Comparison of ENCODE assay signal across 18 mouse cellular contexts in the genomic region with DNA sequence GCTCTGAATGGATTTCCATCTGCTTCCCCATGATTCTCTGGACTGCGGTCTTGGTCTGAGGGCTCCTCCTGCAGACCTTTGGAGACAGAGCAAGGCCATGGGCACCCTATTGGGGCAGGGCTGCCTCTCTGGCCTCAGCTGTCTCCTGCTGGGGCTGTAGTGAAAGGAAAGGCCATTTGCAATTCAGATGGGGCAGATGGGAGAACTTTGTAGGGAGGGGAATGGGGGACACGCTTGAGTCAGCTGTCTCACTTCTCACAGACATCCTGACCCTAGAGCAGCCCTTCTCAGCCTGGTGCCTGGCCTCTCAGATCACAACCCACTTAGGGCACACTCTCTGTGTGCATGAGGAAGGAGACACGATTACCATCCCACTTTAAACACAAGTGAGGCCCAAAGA.
DNase-seq lines count a peak whose midpoint lies in the region; ATAC-seq lines count a peak whose summit lies in the region.
"Had no signal": no experiment of that assay in that cellular context is flagged by ENCODE, and none has a peak within 500 bp of the region (broad histone marks: within the 10 kb centered on the region; RNA-seq: fewer than 3 reads in every experiment).

No protein-coding gene starts in this region.

- no peaks in the 10 kb centered on the region for H3K9me3 ChIP-seq in forebrain, embryonic 11.5 days (ENCODE audit: control insufficient read depth, low read length)
- H3K9me3 ChIP-seq in forebrain, embryonic 16.5 days (ENCODE audit: control insufficient read depth, low read length), result no peaks in the 10 kb centered on the region
- H3K9me3 ChIP-seq in midbrain, embryonic 11.5 days (ENCODE audit: control insufficient read depth, low read length), result no peaks in the 10 kb centered on the region
- no peaks in the 10 kb centered on the region for H3K9me3 ChIP-seq in midbrain, embryonic 15.5 days
- no peaks in the 10 kb centered on the region for H3K9me3 ChIP-seq in neural tube, embryonic 11.5 days (ENCODE audit: control insufficient read depth, low read length)
- H3K9me3 ChIP-seq: heart, embryonic 15.5 days; limb, embryonic 12.5 days had no signal

- H3K27ac ChIP-seq in forebrain, embryonic 11.5 days (ENCODE audit: low read depth, low read length), result no peak overlapping the region
- H3K27ac ChIP-seq in forebrain, embryonic 16.5 days (ENCODE audit: low read length), result no peak overlapping the region
- peak overlapping the region; percentile 60 for H3K27ac ChIP-seq in midbrain, embryonic 11.5 days (ENCODE audit: low read depth, low read length)
- no peak overlapping the region for H3K27ac ChIP-seq in midbrain, embryonic 15.5 days
- H3K27ac ChIP-seq in neural tube, embryonic 11.5 days (ENCODE audit: low read depth, low read length), result peak overlapping the region; percentile 50; the same call in 1 of the 2 replicates
- H3K27ac ChIP-seq: gastrocnemius, adult 2 months; heart, embryonic 15.5 days; limb, embryonic 12.5 days had no signal

- no peaks in the 10 kb centered on the region for H3K27me3 ChIP-seq in forebrain, embryonic 11.5 days (ENCODE audit: control insufficient read depth, insufficient read depth, low read length)
- H3K27me3 ChIP-seq in forebrain, embryonic 16.5 days (replicated peaks; ENCODE audit: control insufficient read depth, insufficient read depth, low read length), result peaks cover 7% of the 10 kb centered on the region; the same call in 1 of the 2 replicates
- no peaks in the 10 kb centered on the region for H3K27me3 ChIP-seq in midbrain, embryonic 11.5 days (ENCODE audit: control insufficient read depth, insufficient read depth, low read length)
- no peaks in the 10 kb centered on the region for H3K27me3 ChIP-seq in midbrain, embryonic 15.5 days (replicated peaks)
- H3K27me3 ChIP-seq in neural tube, embryonic 11.5 days (ENCODE audit: control insufficient read depth, insufficient read depth, low read length), result no peaks in the 10 kb centered on the region

- no peak overlapping the region for H3K4me3 ChIP-seq in forebrain, embryonic 11.5 days (ENCODE audit: low read depth, low read length)
- no peak overlapping the region for H3K4me3 ChIP-seq in forebrain, embryonic 16.5 days (replicated peaks; ENCODE audit: low read length)
- no peak overlapping the region for H3K4me3 ChIP-seq in midbrain, embryonic 11.5 days (ENCODE audit: low read depth, low read length)
- no peak overlapping the region for H3K4me3 ChIP-seq in midbrain, embryonic 15.5 days
- H3K4me3 ChIP-seq in neural tube, embryonic 11.5 days (ENCODE audit: low read depth, low read length), result no peak overlapping the region
- H3K4me3 ChIP-seq: gastrocnemius, adult 2 months; heart, embryonic 15.5 days; limb, embryonic 12.5 days had no signal

- peaks cover 9% of the 10 kb centered on the region; the same call in 1 of the 2 replicates for H3K4me1 ChIP-seq in forebrain, embryonic 11.5 days (replicated peaks; ENCODE audit: control insufficient read depth, insufficient read depth, low read length)
- H3K4me1 ChIP-seq in forebrain, embryonic 16.5 days (replicated peaks; ENCODE audit: control insufficient read depth, insufficient read depth, low read length), result 0 out of 2 replicates have a peak, but pooled peaks cover 3% of the 10 kb centered on the region
- peaks cover 20% of the 10 kb centered on the region for H3K4me1 ChIP-seq in midbrain, embryonic 11.5 days (ENCODE audit: control insufficient read depth, insufficient read depth, low read length)
- peaks cover 16% of the 10 kb centered on the region for H3K4me1 ChIP-seq in midbrain, embryonic 15.5 days
- H3K4me1 ChIP-seq in neural tube, embryonic 11.5 days (ENCODE audit: control insufficient read depth, insufficient read depth, low read length), result peaks cover 10% of the 10 kb centered on the region; the same call in 1 of the 2 replicates
- H3K4me1 ChIP-seq: heart, embryonic 15.5 days had no signal

- no peak for DNase-seq in forebrain, embryonic 11.5 days (ENCODE audit: low spot score)
- no peak for DNase-seq in midbrain, embryonic 11.5 days (ENCODE audit: low spot score, missing footprints)
- peak; percentile 59 for DNase-seq in embryo, embryonic 10.5 days (ENCODE audit: low spot score)
- peak; percentile 68 for DNase-seq in neural tube, embryonic 11.5 days (ENCODE audit: low spot score)
- no peak for DNase-seq in yolk sac, embryonic 10.5 days (ENCODE audit: low spot score)
- DNase-seq in B cell, adult 2 months, result no peak
- DNase-seq: adrenal gland, postnatal 14 days; cerebellum, adult 9-10 months; gastrocnemius, adult 2 months; heart, adult 11 months; kidney, adult 9 months; lung, postnatal 14 days; right cerebral cortex, postnatal 14 days had no signal

- no peaks in the 10 kb centered on the region for H3K36me3 ChIP-seq in forebrain, embryonic 11.5 days (ENCODE audit: control insufficient read depth, insufficient read depth, low read length)
- no peaks in the 10 kb centered on the region for H3K36me3 ChIP-seq in forebrain, embryonic 16.5 days (ENCODE audit: control insufficient read depth, insufficient read depth)
- H3K36me3 ChIP-seq in midbrain, embryonic 11.5 days (ENCODE audit: control insufficient read depth, insufficient read depth, low read length), result no peaks in the 10 kb centered on the region
- no peaks in the 10 kb centered on the region for H3K36me3 ChIP-seq in midbrain, embryonic 15.5 days (replicated peaks)
- H3K36me3 ChIP-seq in neural tube, embryonic 11.5 days (ENCODE audit: control insufficient read depth, insufficient read depth, low read length), result no peaks in the 10 kb centered on the region
- H3K36me3 ChIP-seq: heart, embryonic 15.5 days; limb, embryonic 12.5 days had no signal

- WGBS in forebrain, embryonic 11.5 days, result 25% methylated on average over 3 of the region's 3 CpGs
- 32% methylated on average over 3 of the region's 3 CpGs for WGBS in forebrain, embryonic 16.5 days
- 14% methylated on average over 3 of the region's 3 CpGs for WGBS in midbrain, embryonic 11.5 days
- WGBS in midbrain, embryonic 15.5 days, result 12% methylated on average over 3 of the region's 3 CpGs
- WGBS in neural tube, embryonic 11.5 days, result 21% methylated on average over 3 of the region's 3 CpGs

- H3K9ac ChIP-seq in forebrain, embryonic 11.5 days (ENCODE audit: low read length), result no peak overlapping the region
- no peak overlapping the region for H3K9ac ChIP-seq in forebrain, embryonic 16.5 days (replicated peaks; ENCODE audit: low read depth, low read length)
- no peak overlapping the region for H3K9ac ChIP-seq in midbrain, embryonic 11.5 days (ENCODE audit: low read length)
- H3K9ac ChIP-seq in midbrain, embryonic 15.5 days, result no peak overlapping the region
- no peak overlapping the region for H3K9ac ChIP-seq in neural tube, embryonic 11.5 days (ENCODE audit: low read length)
- H3K9ac ChIP-seq: heart, embryonic 15.5 days; limb, embryonic 12.5 days had no signal

- ATAC-seq in forebrain, embryonic 11.5 days (replicated peaks; ENCODE audit: low FRiP score), result peak; percentile 42; the same call in 1 of the 2 replicates
- no peak for ATAC-seq in forebrain, embryonic 16.5 days
- peak; percentile 85 for ATAC-seq in midbrain, embryonic 11.5 days (ENCODE audit: low FRiP score)
- no peak for ATAC-seq in midbrain, embryonic 15.5 days (replicated peaks)
- ATAC-seq in neural tube, embryonic 11.5 days (ENCODE audit: insufficient read depth, low FRiP score, low TSS enrichment), result peak; percentile 71; the same call in 1 of the 2 replicates
- ATAC-seq: inflammation-experienced regulatory T-cells, adult 6 months had no signal

- no peak overlapping the region for H3K4me2 ChIP-seq in forebrain, embryonic 11.5 days (ENCODE audit: low read depth, low read length, severe bottlenecking)
- no peak overlapping the region for H3K4me2 ChIP-seq in forebrain, embryonic 16.5 days (ENCODE audit: low read length)
- H3K4me2 ChIP-seq in midbrain, embryonic 11.5 days, result no peak overlapping the region
- H3K4me2 ChIP-seq in midbrain, embryonic 15.5 days, result no peak overlapping the region
- no peak overlapping the region for H3K4me2 ChIP-seq in neural tube, embryonic 11.5 days (ENCODE audit: low read depth)
- H3K4me2 ChIP-seq: heart, embryonic 15.5 days; limb, embryonic 12.5 days had no signal

Comparison
In these comparisons a context has a peak if more than half of its experiments do, and no peak if none do; other contexts are left out.
1. ATAC-seq: peak in forebrain, embryonic 11.5 days (single experiment), midbrain, embryonic 11.5 days (single experiment) and neural tube, embryonic 11.5 days (single experiment); none in forebrain, embryonic 16.5 days (single experiment) and midbrain, embryonic 15.5 days (single experiment).
2. H3K27ac ChIP-seq: peak in midbrain, embryonic 11.5 days (single experiment) and neural tube, embryonic 11.5 days (single experiment); none in forebrain, embryonic 11.5 days (single experiment), forebrain, embryonic 16.5 days (single experiment) and midbrain, embryonic 15.5 days (single experiment).
3. DNase-seq: peak in embryo, embryonic 10.5 days (single experiment) and neural tube, embryonic 11.5 days (single experiment); none in forebrain, embryonic 11.5 days (single experiment), midbrain, embryonic 11.5 days (single experiment), yolk sac, embryonic 10.5 days (single experiment) and B cell, adult 2 months (0 of 2).